Mouse (Mus musculus) forebrain, postnatal 0 days (tissue): Measurements from ENCODE around the gene Gm5136. TPM values are rescaled to one million over a fixed set of nuclear protein-coding genes. Genes with fewer than 3 reads are reported as not detected.

Experiments used
- ATAC-seq: fragments of 200-750 bp; cut with Nextera tagmentation; 2 replicates; pipeline ENCODE4 v1.8.0; 2017; ENCODE audit warnings: mild to moderate bottlenecking, moderate library complexity
- DNase-seq: peaks from one replicate; pipeline ENCODE4 v3.0.0-alpha.2; 2015
- H3K27ac ChIP-seq: fragments of 300-500 bp; sonication (generic); 2 replicates; pipeline ENCODE4 v1.5.1; 2014; ENCODE audit warnings: low read depth, mild to moderate bottlenecking, antibody characterized with exemption, low read length, moderate library complexity, mixed read lengths
- H3K27me3 ChIP-seq: fragments of 300-500 bp; sonication (generic); 2 replicates; pipeline ENCODE4 v1.6.1; 2014; ENCODE audit warnings: mild to moderate bottlenecking, low read length, mixed read lengths; ENCODE audit not compliant: insufficient read depth
- H3K36me3 ChIP-seq: fragments of 300-500 bp; sonication (generic); 2 replicates; pipeline ENCODE4 v1.6.1; 2014; ENCODE audit warnings: mild to moderate bottlenecking, moderate library complexity; ENCODE audit not compliant: insufficient read depth
- H3K4me1 ChIP-seq: fragments of 300-500 bp; sonication (generic); 2 replicates; pipeline ENCODE4 v1.6.1; 2014; ENCODE audit warnings: antibody characterized with exemption; ENCODE audit not compliant: insufficient read depth
- H3K4me2 ChIP-seq: fragments of 300-500 bp; sonication (generic); 2 replicates; pipeline ENCODE4 v1.6.1; 2014; ENCODE audit warnings: low read depth, mild to moderate bottlenecking, moderate library complexity
- H3K4me3 ChIP-seq: fragments of 300-500 bp; sonication (generic); 2 replicates; pipeline ENCODE4 v1.5.1; 2014; ENCODE audit warnings: low read depth, low read length, mixed read lengths
- H3K9ac ChIP-seq: fragments of 300-500 bp; sonication (generic); 2 replicates; pipeline ENCODE4 v1.6.1; 2014; ENCODE audit warnings: mild to moderate bottlenecking
- H3K9me3 ChIP-seq: fragments of 300-500 bp; sonication (generic); 2 replicates; pipeline ENCODE4 v1.6.1; 2016; ENCODE audit warnings: low read length
- CTCF ChIP-seq: sonication (generic); IDR thresholded peaks from 2 replicates; pipeline ENCODE4 v1.5.1; 2016; ENCODE audit warnings: antibody characterized with exemption, control low read depth, low read depth
- WGBS: fragments of 180-500 bp; shearing (Covaris S2); extraction: QIAGEN DNeasy Blood & Tissue Kit; methylation state at CpG from one replicate; pipeline ENCODE4 v1.1.7; 2014; 5-methylcytosine and 5-hydroxymethylcytosine counted together
- polyA plus RNA-seq: library from polyadenylated mRNA; unstranded; fragments of >200 nt; fragmentation: Nextera tagmentation; extraction: Ambion mirVana; gene quantifications from 2 replicates; pipeline ENCODE4 v1.2.1, GENCODE M21; 2015
- total RNA-seq: library from RNA; depleted of rRNA; stranded (reverse); fragments of >200 nt; gene quantifications from 2 replicates; pipeline ENCODE4 v1.2.3, GENCODE M21; 2014

Gm5136 gene
- total and polyA plus RNA-seq, 2 experiments from 2014 or later = 0.11 to 0.48 TPM

DNA sequence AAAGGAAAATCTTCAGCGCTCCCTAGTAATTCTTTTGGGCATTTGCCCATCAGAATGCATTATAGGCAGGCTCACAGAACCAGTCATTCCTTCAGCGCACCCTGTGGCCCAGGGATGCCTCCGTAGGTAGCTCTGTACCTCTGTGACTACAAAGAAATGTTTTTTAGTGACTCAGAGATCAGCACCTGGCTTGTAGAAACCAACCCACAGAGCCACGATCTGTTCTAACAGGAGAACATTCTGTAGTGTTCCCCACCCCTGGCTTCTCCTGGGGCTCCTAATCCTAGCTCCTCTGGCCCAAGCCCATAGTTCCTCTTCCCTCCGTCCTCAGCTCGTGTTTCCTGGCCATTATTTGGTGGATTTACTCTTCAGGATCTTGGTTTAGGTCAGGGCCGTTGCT, 50.8 kb downstream of the Gm5136 start:
- no peak overlapping the region for H3K4me2 ChIP-seq
- DNase-seq (no peak), ATAC-seq (no peak)
- 67% methylated on average over 7 of the region's 7 CpGs for WGBS
- H3K4me3 ChIP-seq = no peak overlapping the region
- peak overlapping the region; percentile 35; the same call in 1 of the 2 replicates for H3K27ac ChIP-seq
- no peak for TF ChIP-seq CTCF
- H3K9me3 ChIP-seq = no peaks in the 10 kb centered on the region
- no peak overlapping the region for H3K9ac ChIP-seq
- H3K4me1 ChIP-seq = no peaks in the 10 kb centered on the region
- no peaks in the 10 kb centered on the region for H3K36me3 ChIP-seq
- no peaks in the 10 kb centered on the region for H3K27me3 ChIP-seq
